Comparison of ENCODE assay signal across 8 mouse cellular contexts in genomic region chr8:78741965-78742364, GRCm38 (mm10).
DNase-seq lines count a peak whose midpoint lies in the region; ATAC-seq and TF ChIP-seq lines count a peak whose summit lies in the region.

No protein-coding gene starts in this region.

- H3K4me1 ChIP-seq in embryonic facial prominence, embryonic 11.5 days (ENCODE audit: control insufficient read depth, insufficient read depth, low read length), result no peaks in the 10 kb centered on the region; the same call in 1 of the 2 replicates
- H3K4me1 ChIP-seq in hindbrain, embryonic 13.5 days (replicated peaks), result peaks cover 20% of the 10 kb centered on the region
- no peaks in the 10 kb centered on the region for H3K4me1 ChIP-seq in midbrain, postnatal 0 days (ENCODE audit: insufficient read depth, low read length)

- peak; percentile 46; the same call in 1 of the 2 replicates for ATAC-seq in embryonic facial prominence, embryonic 11.5 days (replicated peaks; ENCODE audit: insufficient number of reproducible peaks, low FRiP score, low TSS enrichment, low read depth)
- peak; percentile 68 for ATAC-seq in hindbrain, embryonic 13.5 days (ENCODE audit: low FRiP score)
- peak; percentile 56 for ATAC-seq in midbrain, postnatal 0 days (ENCODE audit: low FRiP score)

- TF ChIP-seq CTCF in layer of hippocampus, adult 2 months (conservative IDR thresholded peaks at IDR 0.05), result peak; percentile 78
- TF ChIP-seq CTCF in midbrain, postnatal 0 days (IDR thresholded peaks at IDR 0.05), result peak; percentile 63

- H3K9me3 ChIP-seq in embryonic facial prominence, embryonic 11.5 days (replicated peaks; ENCODE audit: control insufficient read depth, low read length), result no peaks in the 10 kb centered on the region
- H3K9me3 ChIP-seq in hindbrain, embryonic 13.5 days, result no peaks in the 10 kb centered on the region
- H3K9me3 ChIP-seq in midbrain, postnatal 0 days (ENCODE audit: low read length), result no peaks in the 10 kb centered on the region

- H3K27me3 ChIP-seq in embryonic facial prominence, embryonic 11.5 days (ENCODE audit: control insufficient read depth, insufficient read depth, low read length), result no peaks in the 10 kb centered on the region
- H3K27me3 ChIP-seq in hindbrain, embryonic 13.5 days, result no peaks in the 10 kb centered on the region
- H3K27me3 ChIP-seq in midbrain, postnatal 0 days (ENCODE audit: insufficient read depth, low read length), result no peaks in the 10 kb centered on the region

- no peaks in the 10 kb centered on the region for H3K36me3 ChIP-seq in embryonic facial prominence, embryonic 11.5 days (replicated peaks; ENCODE audit: control insufficient read depth, insufficient read depth, low read depth, low read length)
- no peaks in the 10 kb centered on the region for H3K36me3 ChIP-seq in hindbrain, embryonic 13.5 days
- H3K36me3 ChIP-seq in midbrain, postnatal 0 days (ENCODE audit: insufficient read depth, low read length), result no peaks in the 10 kb centered on the region

- H3K4me3 ChIP-seq in layer of hippocampus, adult 2 months, result no peak overlapping the region
- no peak overlapping the region for H3K4me3 ChIP-seq in embryonic facial prominence, embryonic 11.5 days (ENCODE audit: low read depth, low read length)
- H3K4me3 ChIP-seq in hindbrain, embryonic 13.5 days, result no peak overlapping the region
- H3K4me3 ChIP-seq in midbrain, postnatal 0 days (ENCODE audit: low read depth, low read length), result no peak overlapping the region

- H3K4me2 ChIP-seq in embryonic facial prominence, embryonic 11.5 days (ENCODE audit: low read depth, low read length), result no peak overlapping the region
- H3K4me2 ChIP-seq in hindbrain, embryonic 13.5 days, result no peak overlapping the region
- H3K4me2 ChIP-seq in midbrain, postnatal 0 days (ENCODE audit: low read depth, low read length, poor library complexity, severe bottlenecking), result no peak overlapping the region

- DNase-seq in layer of hippocampus, adult 2 months (ENCODE audit: low spot score in 2 of 2), result no peak
- DNase-seq in layer of hippocampus, postnatal 36 days, result no peak
- DNase-seq in embryonic facial prominence, embryonic 11.5 days (ENCODE audit: low spot score), result peak; percentile 78
- DNase-seq in midbrain, postnatal 0 days (ENCODE audit: low spot score), result peak; percentile 78
- no peak for DNase-seq in adrenal gland, adult 8-10 months
- no peak for DNase-seq in cerebellum, adult 9-10 months
- DNase-seq in adrenal gland, postnatal 4 days (ENCODE audit: low spot score in 2 of 2), result no peak

- H3K9ac ChIP-seq in embryonic facial prominence, embryonic 11.5 days (replicated peaks; ENCODE audit: low read length), result no peak overlapping the region
- no peak overlapping the region for H3K9ac ChIP-seq in hindbrain, embryonic 13.5 days
- no peak overlapping the region for H3K9ac ChIP-seq in midbrain, postnatal 0 days (replicated peaks; ENCODE audit: low read length, poor library complexity, severe bottlenecking)

- peak overlapping the region; percentile 72 for H3K27ac ChIP-seq in layer of hippocampus, adult 2 months
- H3K27ac ChIP-seq in embryonic facial prominence, embryonic 11.5 days (replicated peaks; ENCODE audit: low read depth, low read length), result peak overlapping the region; percentile 58
- peak overlapping the region; percentile 77 for H3K27ac ChIP-seq in hindbrain, embryonic 13.5 days
- H3K27ac ChIP-seq in midbrain, postnatal 0 days (ENCODE audit: low read depth, low read length), result peak overlapping the region; percentile 43; the same call in 1 of the 2 replicates

- 27% methylated on average over 3 of the region's 3 CpGs for WGBS in embryonic facial prominence, embryonic 11.5 days
- 30% methylated on average over 3 of the region's 3 CpGs for WGBS in hindbrain, embryonic 13.5 days
- WGBS in midbrain, postnatal 0 days, result 20% methylated on average over 3 of the region's 3 CpGs

Comparison
In these comparisons a context has a peak if more than half of its experiments do, and no peak if none do; other contexts are left out.
1. DNase-seq: peak in embryonic facial prominence, embryonic 11.5 days (single experiment) and midbrain, postnatal 0 days (single experiment); none in layer of hippocampus, adult 2 months (0 of 2), layer of hippocampus, postnatal 36 days (0 of 2), adrenal gland, adult 8-10 months (single experiment), cerebellum, adult 9-10 months (single experiment) and adrenal gland, postnatal 4 days (0 of 2).
2. Peak in every context shown above with its lines, with median percentiles within 50 percentile points of each other: H3K27ac ChIP-seq and ATAC-seq.